Mouse (Mus musculus): ENCODE measurements around the gene Irs2. TPM values are rescaled to one million over a fixed set of nuclear protein-coding genes. Genes with fewer than 3 reads are reported as not detected.
A peak's percentile ranks its signal among the peaks of the same experiment; 100 is the strongest.

The Irs2 gene
- polyA plus RNA-seq, 1 experiment from 2014 or later = 6.5 TPM

- Histone ChIP-seq H3K27me3 (no peaks in the 10 kb centered on the region), H3K36me3 (peaks cover 2% of the 10 kb centered on the region; the same call in 1 of the 2 replicates), H3K4me3 (no peak overlapping the region), H3K27ac (no peak overlapping the region), H3K9ac (no peak overlapping the region), H3K4me1 (peaks cover 38% of the 10 kb centered on the region), H3K4me2 (no peak overlapping the region), H3K9me3 (no peaks in the 10 kb centered on the region)
- no peak for ATAC-seq (ENCODE audit: insufficient number of reproducible peaks, low FRiP score, low TSS enrichment, low read depth)
- 66% methylated on average over 11 of the region's 11 CpGs for WGBS
These were observed 29.0 kb downstream of the Irs2 start for GRCm38 (mm10) chr8:10979196-10979794.

- no peak for ATAC-seq (ENCODE audit: insufficient number of reproducible peaks, low FRiP score, low TSS enrichment, low read depth)
These were observed 29.9 kb downstream of the Irs2 start for GRCm38 (mm10) chr8:10978377-10978776.

GRCm38 (mm10) chr8:10977742-10978376, 30.4 kb downstream of the Irs2 start:
- peak overlapping the region; percentile 62 for H3K27ac ChIP-seq
- peak; percentile 66; the same call in 1 of the 2 replicates for ATAC-seq (ENCODE audit: insufficient number of reproducible peaks, low FRiP score, low TSS enrichment, low read depth)
- peaks cover 46% of the 10 kb centered on the region for H3K4me1 ChIP-seq

More at GRCm38 (mm10) chr8:10978377-10978776, 29.9 kb downstream of the Irs2 start:
- Histone ChIP-seq H3K4me1 (peaks cover 41% of the 10 kb centered on the region), H3K36me3 (no peaks in the 10 kb centered on the region), H3K9ac (no peak overlapping the region), H3K27ac (peak overlapping the region; percentile 62), H3K4me2 (0 out of 2 replicates have a peak overlapping the region, but pooled peaks have one; percentile 22), H3K9me3 (no peaks in the 10 kb centered on the region), H3K4me3 (no peak overlapping the region), H3K27me3 (no peaks in the 10 kb centered on the region)
- 35% methylated on average over 21 of the region's 21 CpGs for WGBS

DNA sequence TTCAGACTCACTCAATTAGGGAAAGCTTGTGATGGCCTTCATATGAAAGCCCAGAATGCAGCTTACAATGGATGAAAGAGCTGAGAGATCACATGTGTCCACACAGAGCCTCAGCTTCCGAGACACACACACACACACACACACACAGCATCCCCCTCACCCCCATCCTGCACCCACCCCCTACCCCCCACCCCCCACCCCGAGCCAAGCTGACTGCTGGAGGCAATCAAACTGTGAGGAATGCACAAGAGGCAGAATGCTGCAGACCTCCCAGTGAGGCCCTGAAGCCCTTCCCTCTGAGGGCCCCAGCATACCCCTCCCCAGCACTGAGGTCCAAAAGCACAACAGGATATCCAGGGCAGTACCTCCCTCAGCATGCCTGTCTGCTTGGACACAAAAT, 33.6 kb downstream of the Irs2 start:
- no peaks in the 10 kb centered on the region for H3K36me3 ChIP-seq
- no peak overlapping the region for H3K27ac ChIP-seq
- H3K9ac ChIP-seq = no peak overlapping the region
- no peak overlapping the region for H3K4me3 ChIP-seq
- ATAC-seq (ENCODE audit: insufficient number of reproducible peaks, low FRiP score, low TSS enrichment, low read depth) = no peak
- 27% methylated on average over 2 of the region's 2 CpGs for WGBS
- H3K9me3 ChIP-seq = no peaks in the 10 kb centered on the region
- H3K27me3 ChIP-seq = no peaks in the 10 kb centered on the region
- H3K4me1 ChIP-seq = peaks cover 68% of the 10 kb centered on the region
- H3K4me2 ChIP-seq = no peak overlapping the region

More at GRCm38 (mm10) chr8:10977742-10978376, 30.4 kb downstream of the Irs2 start:
- H3K36me3 ChIP-seq = no peaks in the 10 kb centered on the region
- no peaks in the 10 kb centered on the region for H3K9me3 ChIP-seq
- 0 out of 2 replicates have a peak overlapping the region, but pooled peaks have one; percentile 5 for H3K4me2 ChIP-seq
- no peaks in the 10 kb centered on the region for H3K27me3 ChIP-seq
- WGBS = 40% methylated on average over 7 of the region's 7 CpGs
- H3K9ac ChIP-seq = no peak overlapping the region
- H3K4me3 ChIP-seq = no peak overlapping the region

- H3K27ac ChIP-seq = no peak overlapping the region
- H3K4me1 ChIP-seq = peaks cover 63% of the 10 kb centered on the region
- no peak overlapping the region for H3K9ac ChIP-seq
- no peak for ATAC-seq (ENCODE audit: insufficient number of reproducible peaks, low FRiP score, low TSS enrichment, low read depth)
- no peaks in the 10 kb centered on the region for H3K9me3 ChIP-seq
- 80% methylated on average over 4 of the region's 4 CpGs for WGBS
- no peak overlapping the region for H3K4me2 ChIP-seq
- H3K27me3 ChIP-seq = no peaks in the 10 kb centered on the region
- no peak overlapping the region for H3K4me3 ChIP-seq
- H3K36me3 ChIP-seq = no peaks in the 10 kb centered on the region
These were observed 34.1 kb downstream of the Irs2 start for GRCm38 (mm10) chr8:10974126-10974525.

DNA sequence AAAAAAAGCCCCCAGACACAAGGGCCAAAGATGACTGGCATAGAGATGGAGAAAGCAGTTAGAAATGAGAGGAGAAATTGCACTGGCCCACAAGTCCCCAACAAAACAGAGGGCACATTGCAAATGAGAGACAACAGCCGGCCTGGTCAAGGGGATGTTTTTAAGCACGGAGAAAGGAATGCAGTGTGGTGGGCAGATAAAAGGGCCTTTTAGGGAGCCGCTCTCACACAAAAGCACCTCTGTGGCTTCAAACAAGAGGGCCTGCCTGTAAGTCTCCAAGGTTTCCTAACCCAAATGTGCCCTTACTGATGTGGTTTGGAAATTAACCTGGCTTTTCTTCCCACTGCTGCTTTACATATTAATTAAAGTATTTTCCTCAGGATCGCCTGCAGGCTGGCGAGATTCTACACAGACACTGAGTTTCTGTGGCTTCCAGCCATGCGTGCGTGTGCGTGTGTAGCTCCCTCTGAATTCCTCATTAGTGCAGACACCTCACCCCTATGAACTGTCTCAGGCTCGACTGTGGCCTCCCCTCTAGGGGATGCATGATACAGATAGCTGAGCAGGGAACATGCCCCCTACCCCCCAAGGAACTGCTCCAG, 35.3 kb downstream of the Irs2 start:
- Histone ChIP-seq H3K27ac (peak overlapping the region; percentile 27; the same call in 1 of the 2 replicates), H3K4me2 (no peak overlapping the region), H3K9me3 (no peaks in the 10 kb centered on the region), H3K4me3 (no peak overlapping the region), H3K9ac (no peak overlapping the region), H3K4me1 (peaks cover 53% of the 10 kb centered on the region), H3K36me3 (no peaks in the 10 kb centered on the region), H3K27me3 (no peaks in the 10 kb centered on the region)
- ATAC-seq (ENCODE audit: insufficient number of reproducible peaks, low FRiP score, low TSS enrichment, low read depth) = no peak
- WGBS = 26% methylated on average over 9 of the region's 9 CpGs

GRCm38 (mm10) chr8:10971984-10972383, 36.3 kb downstream of the Irs2 start:
- no peaks in the 10 kb centered on the region for H3K27me3 ChIP-seq
- H3K4me2 ChIP-seq = no peak overlapping the region
- peaks cover 54% of the 10 kb centered on the region for H3K4me1 ChIP-seq
- H3K9ac ChIP-seq = no peak overlapping the region
- H3K27ac ChIP-seq = 0 out of 2 replicates have a peak overlapping the region, but pooled peaks have one; percentile 76
- H3K9me3 ChIP-seq = no peaks in the 10 kb centered on the region
- no peak overlapping the region for H3K4me3 ChIP-seq
- no peak for ATAC-seq (ENCODE audit: insufficient number of reproducible peaks, low FRiP score, low TSS enrichment, low read depth)
- WGBS = 79% methylated on average over 3 of the region's 3 CpGs
- H3K36me3 ChIP-seq = no peaks in the 10 kb centered on the region

DNA sequence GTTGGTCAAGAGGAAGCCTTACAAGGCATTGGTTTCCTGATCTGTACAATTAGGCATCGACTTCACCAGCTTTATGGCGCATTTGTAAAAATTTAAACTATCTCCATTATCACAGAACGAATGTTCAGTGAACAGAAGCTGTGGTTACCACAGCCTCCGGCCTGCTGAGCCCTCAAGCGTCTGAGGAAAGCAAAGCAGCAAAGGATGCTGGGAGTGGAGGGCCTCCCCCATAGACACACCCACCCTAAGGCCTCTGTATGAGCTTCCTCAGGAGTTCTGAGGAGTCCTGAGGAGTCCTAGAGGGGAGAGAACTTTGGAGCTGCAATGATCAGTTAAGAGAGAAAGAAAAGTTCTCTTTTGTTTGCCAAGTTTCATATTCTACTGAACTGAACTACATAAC, 36.7 kb downstream of the Irs2 start:
- H3K27me3 ChIP-seq = no peaks in the 10 kb centered on the region
- H3K27ac ChIP-seq = peak overlapping the region; percentile 76
- peaks cover 54% of the 10 kb centered on the region for H3K4me1 ChIP-seq
- no peaks in the 10 kb centered on the region for H3K36me3 ChIP-seq
- H3K4me2 ChIP-seq = no peak overlapping the region
- 81% methylated on average over 5 of the region's 5 CpGs for WGBS
- ATAC-seq (ENCODE audit: insufficient number of reproducible peaks, low FRiP score, low TSS enrichment, low read depth) = no peak
- H3K9me3 ChIP-seq = no peaks in the 10 kb centered on the region
- H3K4me3 ChIP-seq = no peak overlapping the region
- no peak overlapping the region for H3K9ac ChIP-seq

DNA sequence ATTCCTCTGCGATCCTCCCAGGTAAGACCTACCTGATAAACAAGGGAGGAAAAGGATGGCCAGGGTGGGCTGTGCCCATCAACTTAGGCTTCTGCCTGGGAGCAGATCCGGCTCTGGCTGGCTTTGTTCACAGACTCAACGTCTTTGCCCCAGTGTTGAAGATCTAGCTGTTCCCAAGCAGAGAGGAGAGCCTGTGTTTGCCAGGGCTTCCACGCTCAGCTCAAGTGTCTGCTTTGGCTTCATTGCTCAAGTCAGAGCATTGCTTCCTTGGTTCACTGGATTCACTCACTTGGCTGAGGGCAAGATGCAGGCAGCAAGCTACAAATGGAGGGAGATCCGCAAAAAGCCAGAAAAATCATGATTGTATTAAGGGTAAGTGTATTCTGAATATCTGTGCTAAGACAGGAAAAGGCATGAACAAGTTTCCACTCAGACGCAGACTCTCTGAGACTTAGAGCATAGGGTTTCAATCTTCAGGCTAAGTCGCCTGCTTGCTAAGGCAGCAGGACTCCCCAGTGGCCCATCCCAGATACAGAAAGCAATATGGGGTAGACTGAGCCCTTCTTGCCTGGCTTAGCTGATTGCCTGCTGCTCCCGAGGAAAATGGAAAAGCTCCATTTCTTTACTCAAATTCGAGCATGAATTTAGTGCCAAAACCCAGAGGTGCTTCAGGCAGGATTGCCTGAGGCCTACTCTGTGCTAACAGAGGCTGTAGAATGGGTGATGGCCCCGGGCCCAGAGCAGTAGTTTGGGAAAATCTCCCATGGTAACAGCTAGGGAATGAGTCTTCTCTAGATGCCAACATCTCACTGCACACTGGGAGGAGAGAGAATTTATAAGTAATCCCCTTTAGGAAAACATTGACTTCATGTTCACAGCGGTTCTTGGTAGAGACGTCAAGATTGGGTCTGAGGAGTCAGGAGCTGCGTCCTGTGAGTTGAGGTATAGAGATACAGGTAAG, 37.5 kb downstream of the Irs2 start:
- H3K4me1 ChIP-seq = peaks cover 54% of the 10 kb centered on the region
- no peaks in the 10 kb centered on the region for H3K36me3 ChIP-seq
- no peak overlapping the region for H3K4me3 ChIP-seq
- peak overlapping the region; percentile 76 for H3K27ac ChIP-seq
- H3K4me2 ChIP-seq = no peak overlapping the region
- ATAC-seq (ENCODE audit: insufficient number of reproducible peaks, low FRiP score, low TSS enrichment, low read depth) = no peak
- no peaks in the 10 kb centered on the region for H3K9me3 ChIP-seq
- H3K27me3 ChIP-seq = no peaks in the 10 kb centered on the region
- no peak overlapping the region for H3K9ac ChIP-seq
- 55% methylated on average over 13 of the region's 13 CpGs for WGBS

- Histone ChIP-seq H3K4me3 (no peak overlapping the region), H3K36me3 (no peaks in the 10 kb centered on the region), H3K27me3 (no peaks in the 10 kb centered on the region), H3K9me3 (no peaks in the 10 kb centered on the region), H3K9ac (no peak overlapping the region), H3K4me1 (peaks cover 55% of the 10 kb centered on the region), H3K27ac (no peak overlapping the region), H3K4me2 (no peak overlapping the region)
- no peak for ATAC-seq (ENCODE audit: insufficient number of reproducible peaks, low FRiP score, low TSS enrichment, low read depth)
- WGBS = 58% methylated on average over 7 of the region's 7 CpGs
These were observed 39.6 kb downstream of the Irs2 start for GRCm38 (mm10) chr8:10968687-10969086.

DNA sequence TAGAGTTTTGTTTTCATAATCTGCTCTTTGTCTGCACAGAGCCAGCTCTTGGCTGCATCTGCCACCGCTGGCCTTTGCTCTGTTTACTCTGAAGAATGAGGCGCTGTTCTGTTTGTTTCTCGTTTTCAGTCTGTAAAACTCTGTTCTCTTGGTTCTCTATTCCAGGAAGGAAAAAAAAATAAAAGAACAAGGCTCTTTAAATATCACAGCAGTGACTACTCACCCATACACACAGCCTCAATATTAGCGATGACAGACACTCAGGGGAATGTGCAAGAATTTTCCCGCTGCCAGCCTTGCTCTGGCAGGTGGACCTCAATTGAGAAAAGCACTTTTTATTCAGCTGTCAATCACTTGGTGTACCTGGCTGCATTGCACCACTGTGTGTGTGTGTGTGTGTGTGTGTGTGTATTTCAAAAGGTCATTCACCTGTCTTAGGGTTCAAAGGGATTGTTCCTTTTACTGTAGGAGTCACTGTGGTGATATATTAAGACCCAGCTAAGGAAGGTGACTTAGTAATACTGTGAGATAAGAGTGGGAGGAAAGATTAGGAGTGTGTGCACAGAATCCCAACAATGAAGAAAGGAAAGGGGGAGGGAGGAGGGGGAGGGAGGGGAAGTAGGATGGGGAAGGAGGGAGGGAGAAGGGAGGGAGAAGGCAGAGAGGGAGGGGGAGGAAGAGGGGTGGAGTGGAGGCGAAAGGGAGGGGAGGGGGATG, 42.7 kb downstream of the Irs2 start:
- no peaks in the 10 kb centered on the region for H3K27me3 ChIP-seq
- H3K4me3 ChIP-seq = no peak overlapping the region
- peaks cover 51% of the 10 kb centered on the region for H3K4me1 ChIP-seq
- no peaks in the 10 kb centered on the region for H3K36me3 ChIP-seq
- H3K4me2 ChIP-seq = no peak overlapping the region
- no peak for ATAC-seq (ENCODE audit: insufficient number of reproducible peaks, low FRiP score, low TSS enrichment, low read depth)
- H3K27ac ChIP-seq = no peak overlapping the region
- 33% methylated on average over 6 of the region's 6 CpGs for WGBS
- no peak overlapping the region for H3K9ac ChIP-seq
- H3K9me3 ChIP-seq = no peaks in the 10 kb centered on the region
